Mouse (Mus musculus) heart, postnatal 4 days (tissue): ENCODE measurements around the gene Irf6. TPM values are rescaled to one million over a fixed set of nuclear protein-coding genes. Genes with fewer than 3 reads are reported as not detected.
A peak's percentile ranks its signal among the peaks of the same experiment; 100 is the strongest.

ENCODE experiments used
- DNase-seq: peaks from one replicate; pipeline ENCODE4 v3.0.0; 2021
- total RNA-seq, 2 experiments: library from RNA; stranded (reverse); gene quantifications; 2 replicates each; pipeline ENCODE4 v1.2.3; 2021

The Irf6 gene
- total RNA-seq, 2 experiments from 2014 or later, result 6.0 to 7.5 TPM

GRCm38 (mm10) chr1:193156316-193157110 is 3.6 kb downstream of the Irf6 start:
- peak; percentile 28 for DNase-seq

GRCm38 (mm10) chr1:193157111-193157492 is 4.2 kb downstream of the Irf6 start:
- DNase-seq, result no peak

- no peak for DNase-seq
These were observed 6.3 kb downstream of the Irf6 start for GRCm38 (mm10) chr1:193159163-193159562.

- DNase-seq, result no peak
These were observed 6.7 kb downstream of the Irf6 start for GRCm38 (mm10) chr1:193159613-193160012.

- peak; percentile 59 for DNase-seq
These were observed 7.6 kb downstream of the Irf6 start for GRCm38 (mm10) chr1:193160317-193161032.

- no peak for DNase-seq
These were observed 14.8 kb downstream of the Irf6 start, which contains the start of gene A130010J15Rik for GRCm38 (mm10) chr1:193167746-193168145. TSS of gene A130010J15Rik (plus strand) at chr1:193168046.

GRCm38 (mm10) chr1:193169228-193169627 is 16.3 kb downstream of the Irf6 start:
- DNase-seq, result no peak

GRCm38 (mm10) chr1:193169856-193170255 is 16.9 kb downstream of the Irf6 start:
- no peak for DNase-seq

GRCm38 (mm10) chr1:193172991-193173809 is 20.3 kb downstream of the Irf6 start:
- DNase-seq, result peak; percentile 97

GRCm38 (mm10) chr1:193173810-193174129 is 20.9 kb downstream of the Irf6 start:
- DNase-seq, result no peak

- DNase-seq, result peak; percentile 16
These were observed 21.3 kb downstream of the Irf6 start for GRCm38 (mm10) chr1:193174143-193174733.

GRCm38 (mm10) chr1:193181104-193181503 is 28.2 kb downstream of the Irf6 start:
- DNase-seq, result no peak

GRCm38 (mm10) chr1:193188257-193188656 is 35.3 kb downstream of the Irf6 start:
- DNase-seq, result no peak

GRCm38 (mm10) chr1:193189151-193189621 is 36.3 kb downstream of the Irf6 start:
- DNase-seq, result peak; percentile 70

- DNase-seq, result peak; percentile 21
These were observed 36.9 kb downstream of the Irf6 start for GRCm38 (mm10) chr1:193189771-193190170.

GRCm38 (mm10) chr1:193191675-193192283 is 38.9 kb downstream of the Irf6 start:
- DNase-seq, result peak; percentile 37

- no peak for DNase-seq
These were observed 41.7 kb downstream of the Irf6 start for GRCm38 (mm10) chr1:193194416-193195140.

- no peak for DNase-seq
These were observed 42.4 kb downstream of the Irf6 start for GRCm38 (mm10) chr1:193195169-193195810.

GRCm38 (mm10) chr1:193197494-193198205 is 44.7 kb downstream of the Irf6 start:
- no peak for DNase-seq

- DNase-seq, result no peak
These were observed 45.4 kb downstream of the Irf6 start for GRCm38 (mm10) chr1:193198312-193198711.
